Mouse (Mus musculus) telencephalon, adult 2 months (tissue): ENCODE measurements around the gene Taf3.

Source experiments
- DNase-seq: peaks from one replicate; pipeline ENCODE4 v3.0.0-alpha.2; 2011; ENCODE audit warnings: low read depth, low spot score

The Taf3 gene

DNA sequence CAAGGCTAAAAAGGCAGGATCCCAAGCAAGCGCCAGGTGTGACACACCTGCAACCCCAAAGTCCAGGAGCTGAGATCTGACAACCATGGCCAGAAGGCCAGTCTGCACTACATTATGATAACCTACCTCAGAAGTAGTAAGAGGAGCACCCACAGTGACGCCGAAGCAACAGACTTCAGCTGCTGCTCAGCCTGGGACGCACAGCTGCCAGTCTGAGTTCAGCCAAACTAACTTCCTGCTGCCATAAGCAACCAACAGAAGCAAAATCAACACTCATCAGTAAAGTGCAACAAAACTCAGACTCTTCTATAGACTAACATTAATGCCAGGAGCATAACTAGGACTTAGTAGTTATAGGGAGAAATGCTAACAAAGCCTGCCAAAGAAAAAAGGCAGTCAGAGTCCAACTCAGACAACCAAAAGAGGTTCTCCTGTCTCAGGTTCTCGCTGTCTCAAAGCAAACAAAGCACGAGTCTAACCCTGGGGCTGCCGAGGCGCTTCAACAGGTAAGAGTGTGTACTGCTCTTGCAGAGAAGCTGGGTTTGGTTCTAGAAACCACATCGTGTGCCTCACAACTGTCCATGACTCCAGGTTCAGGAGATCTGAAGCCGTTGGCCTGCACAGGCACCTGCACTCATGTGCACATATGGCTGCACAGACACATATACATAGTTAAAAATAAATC lies 33.3 kb downstream of the Taf3 start:
- no peak for DNase-seq

DNA sequence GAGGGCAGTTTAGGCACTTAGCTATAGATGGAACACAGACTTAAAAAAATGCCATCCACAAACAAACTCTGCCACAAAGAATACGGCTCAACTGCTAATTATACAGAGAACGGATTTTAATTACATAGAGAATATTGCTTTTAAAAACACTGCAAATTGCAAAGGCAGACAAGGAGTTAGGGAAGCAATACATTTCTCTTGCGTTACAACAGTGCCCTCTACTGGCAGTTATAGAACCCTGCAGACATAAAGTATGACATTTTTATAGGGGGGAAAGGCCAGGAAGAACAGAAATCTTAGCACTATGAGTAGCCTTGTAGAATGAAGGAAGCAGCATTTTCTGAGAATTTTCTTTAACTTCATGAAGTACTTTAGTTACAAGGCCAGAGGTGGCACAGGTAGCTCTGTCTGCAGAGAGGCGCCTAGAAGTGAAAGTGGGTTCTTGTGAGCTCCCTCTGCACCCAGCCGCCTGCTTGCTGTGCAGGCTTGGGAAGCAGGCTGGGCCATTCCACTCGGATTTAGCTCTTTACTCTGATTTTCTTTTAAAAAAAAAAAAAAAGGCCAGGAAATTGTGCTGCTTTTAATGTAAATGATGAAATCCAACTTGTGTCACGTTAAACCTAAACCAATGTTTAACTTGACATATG lies 38.0 kb downstream of the Taf3 start:
- DNase-seq, result peak; percentile 24

DNA sequence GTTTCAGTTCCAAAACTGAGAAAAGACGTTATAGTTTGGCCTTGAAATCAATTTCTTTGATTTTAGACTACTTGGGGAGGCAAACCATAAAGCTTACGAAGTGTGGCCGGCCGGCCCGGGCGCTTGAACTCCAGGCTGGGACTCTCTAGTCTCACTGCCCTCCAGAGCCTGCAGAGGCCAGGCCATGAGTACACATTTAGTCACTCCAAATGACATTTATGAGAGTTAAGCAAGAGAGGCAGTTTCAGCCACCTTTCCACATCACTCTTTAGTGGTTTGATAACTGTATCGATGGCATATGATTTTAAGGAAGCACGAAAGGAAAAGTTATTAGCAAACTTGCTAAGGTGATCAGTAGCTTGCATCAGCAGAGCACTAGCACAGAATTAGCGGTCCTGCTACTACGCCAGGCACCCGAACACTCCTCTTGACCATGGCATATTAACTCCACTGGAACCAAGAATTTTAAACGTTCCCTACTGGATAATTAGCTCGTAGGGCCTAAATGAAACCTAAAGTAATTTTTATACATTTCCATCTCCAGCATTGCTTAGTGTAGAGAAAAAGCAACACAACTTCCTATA lies 38.6 kb downstream of the Taf3 start:
- DNase-seq, result no peak

DNA sequence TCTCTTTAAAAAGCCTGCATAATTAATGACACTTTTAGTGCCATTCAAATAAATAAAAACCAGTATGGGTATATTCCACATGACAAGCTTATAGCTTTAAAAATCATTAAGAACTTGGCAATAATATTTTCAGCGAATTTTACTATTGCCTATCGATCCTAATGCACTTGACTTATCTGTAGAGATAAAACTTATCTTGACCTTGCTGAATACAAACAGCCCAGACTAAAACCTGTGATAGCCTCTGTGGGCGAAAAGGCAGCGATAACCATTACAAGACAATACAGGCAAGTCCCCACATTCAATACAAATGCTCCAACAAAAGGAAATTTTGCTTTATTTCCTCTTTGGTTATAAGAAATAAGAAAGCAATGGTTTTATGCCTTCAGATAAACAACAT lies 39.8 kb downstream of the Taf3 start:
- DNase-seq, result no peak

DNA sequence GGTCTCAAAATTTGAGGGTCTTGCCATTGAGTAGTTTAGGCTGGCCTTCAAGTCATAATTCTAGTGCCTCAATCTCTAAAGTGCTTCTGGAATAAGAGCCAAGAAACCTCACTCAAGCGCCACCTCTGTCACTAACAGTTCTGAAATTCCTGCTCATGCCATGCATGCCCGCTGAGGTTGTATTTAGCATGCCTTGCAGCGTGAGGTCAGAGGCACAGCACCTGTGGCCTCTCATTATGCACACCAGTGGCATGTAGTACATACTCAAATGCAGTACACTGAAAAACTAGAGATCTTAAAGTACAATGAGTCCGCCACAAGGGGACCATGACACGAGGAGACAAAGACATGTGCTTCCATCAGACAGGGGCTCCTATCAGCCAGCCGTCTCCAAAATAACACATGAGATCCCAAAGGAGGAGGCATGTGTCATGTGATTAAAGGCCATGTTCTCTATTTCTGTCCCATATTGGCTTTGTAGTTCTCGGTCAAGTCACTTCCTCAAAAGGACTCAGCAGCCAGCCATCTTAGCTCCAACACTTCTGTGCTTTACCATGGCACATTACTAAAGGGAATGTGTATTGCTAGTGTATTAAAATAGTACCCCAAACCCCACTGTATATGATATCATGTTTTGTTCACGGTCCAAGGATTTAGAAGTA lies 43.3 kb downstream of the Taf3 start:
- DNase-seq, result no peak

DNA sequence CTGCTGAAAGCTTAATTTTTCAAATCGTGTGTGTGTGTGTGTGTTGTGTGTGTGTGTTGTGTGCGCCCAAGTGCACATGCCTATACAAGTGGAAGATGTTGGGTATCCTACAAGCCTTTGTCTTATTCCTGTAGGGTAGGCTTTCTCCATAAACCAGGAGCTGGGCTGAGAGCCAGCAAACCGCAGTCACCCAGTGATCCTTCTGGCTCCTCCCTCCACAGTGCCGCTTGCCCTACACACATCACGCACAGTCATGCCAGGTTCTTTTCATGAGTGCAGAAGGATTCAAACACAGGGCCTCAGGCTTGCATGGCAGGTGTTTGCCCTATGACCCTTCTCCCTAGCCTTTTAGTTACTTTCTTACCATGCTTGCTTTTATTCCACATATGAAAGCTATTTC lies 45.0 kb downstream of the Taf3 start:
- DNase-seq, result no peak

DNA sequence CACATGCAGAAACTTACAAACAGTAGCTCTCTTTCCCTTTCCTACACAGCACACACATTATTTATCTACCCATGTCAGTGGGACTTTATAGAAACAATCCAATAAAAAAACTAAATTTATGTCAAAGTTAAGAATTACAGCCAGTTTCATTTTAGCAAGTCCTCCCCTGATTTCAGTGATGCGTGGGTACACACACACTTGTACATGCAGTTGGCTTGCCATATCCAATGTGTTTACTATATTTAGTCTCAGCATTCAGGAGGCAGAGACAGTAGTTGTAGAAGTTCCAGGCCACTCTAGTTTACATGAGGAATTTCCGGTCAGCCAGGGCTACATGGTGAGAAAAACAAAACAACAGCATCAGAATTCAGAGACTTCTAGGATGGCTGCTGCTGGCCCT lies 46.8 kb downstream of the Taf3 start:
- DNase-seq, result peak; percentile 38

DNA sequence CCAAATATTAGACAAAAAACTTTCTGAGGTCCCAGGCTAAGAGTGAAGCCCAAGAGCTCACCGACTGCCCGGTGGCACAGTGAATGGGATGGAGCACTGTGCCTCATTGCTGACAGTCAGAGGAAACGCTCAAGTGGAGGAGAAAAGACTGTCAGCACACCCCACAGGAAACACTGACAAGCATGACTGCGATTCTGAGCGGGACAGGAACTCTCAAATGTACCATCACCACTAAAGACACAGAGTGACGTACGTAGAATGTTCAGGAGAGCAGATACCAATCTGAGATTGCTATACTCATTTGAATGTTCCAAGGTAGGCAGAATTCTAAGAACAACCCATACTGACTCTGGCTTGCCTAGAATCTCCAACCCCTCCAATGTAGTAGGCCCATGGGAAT lies 50.9 kb downstream of the Taf3 start:
- DNase-seq, result no peak

DNA sequence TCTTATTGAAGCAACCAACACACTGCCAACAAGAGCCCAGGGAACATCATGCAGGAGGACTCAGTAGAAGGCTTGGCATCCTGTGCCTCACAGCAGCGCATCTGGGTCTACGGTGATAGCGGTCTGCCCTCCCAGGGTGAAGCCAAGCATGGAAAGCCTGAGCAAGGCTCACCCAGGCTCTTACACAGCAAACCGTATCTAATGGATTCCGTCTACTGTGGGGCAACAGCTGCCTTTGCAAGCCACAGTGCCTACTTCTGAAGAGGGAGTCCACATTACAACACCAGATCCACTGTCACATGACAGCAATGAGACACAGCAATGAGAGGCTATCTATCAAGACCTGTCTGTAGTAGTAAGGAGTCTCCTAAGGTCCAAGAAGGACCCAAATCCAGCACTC lies 52.3 kb downstream of the Taf3 start:
- DNase-seq, result no peak

DNA sequence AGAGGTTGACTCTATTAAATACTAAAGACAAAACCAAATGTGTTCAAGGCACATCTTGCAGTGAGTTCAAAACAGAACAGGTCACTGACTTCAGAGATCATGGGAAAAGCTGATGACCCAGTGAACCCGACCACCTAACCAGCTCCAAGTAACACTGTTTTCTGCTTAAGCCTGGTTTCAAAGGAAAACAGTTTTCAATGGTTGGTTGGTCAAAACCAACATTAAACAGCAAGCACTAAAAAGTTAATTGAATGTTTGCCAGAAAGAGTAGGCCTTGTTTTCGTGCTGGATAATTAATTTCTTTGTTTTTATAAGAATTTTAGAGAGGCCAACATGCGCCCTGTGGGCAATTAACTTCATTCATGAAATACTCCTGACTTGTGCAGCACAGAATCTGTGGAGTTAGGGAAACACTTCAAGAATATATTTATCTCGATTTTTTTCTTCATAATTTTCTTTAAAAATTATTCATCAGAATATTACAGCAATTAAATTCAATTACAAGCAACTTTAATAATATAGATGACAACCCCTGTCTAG lies 57.6 kb downstream of the Taf3 start:
- DNase-seq, result no peak

DNA sequence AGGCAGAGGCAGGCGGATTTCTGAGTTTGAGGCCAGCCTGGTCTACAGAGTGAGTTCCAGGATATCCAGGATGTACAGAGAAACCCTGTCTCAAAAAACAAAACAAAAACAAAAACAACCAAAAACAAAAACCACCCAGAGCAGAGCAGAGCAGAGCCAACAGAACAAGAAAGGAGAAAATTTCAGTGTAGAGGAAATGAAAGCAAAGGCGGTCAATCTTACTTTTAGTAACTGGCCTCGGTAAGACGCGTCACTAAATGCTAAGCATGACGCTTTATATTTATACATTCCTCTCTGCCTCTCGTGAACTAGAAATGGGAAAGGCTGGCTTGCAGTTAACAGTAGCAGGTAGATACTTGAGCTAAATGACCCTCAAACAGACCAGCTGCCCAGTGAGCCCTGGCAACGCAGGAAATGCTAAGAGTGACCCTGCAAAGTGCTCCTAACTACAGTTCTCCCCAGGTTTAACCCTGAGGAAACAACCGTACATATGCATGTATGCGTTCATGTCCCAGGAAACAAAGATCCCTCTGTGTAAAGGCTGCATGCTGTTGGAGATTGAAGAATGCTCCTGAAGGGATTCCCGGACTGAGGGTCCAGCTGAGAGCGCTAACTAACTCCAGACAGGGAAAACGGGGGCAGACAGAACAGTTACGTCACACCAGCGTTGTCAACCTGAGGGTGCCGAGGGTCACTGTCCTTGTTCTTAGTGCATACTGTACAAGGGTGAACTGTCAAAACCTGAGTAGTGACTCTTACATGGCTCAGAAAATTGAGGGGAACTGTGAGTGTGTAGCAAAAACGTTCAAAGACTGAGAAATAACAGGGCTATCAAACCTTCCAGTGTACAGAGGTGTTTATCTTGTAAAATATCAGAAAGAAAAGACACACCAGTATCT lies 58.5 kb downstream of the Taf3 start:
- no peak for DNase-seq

DNA sequence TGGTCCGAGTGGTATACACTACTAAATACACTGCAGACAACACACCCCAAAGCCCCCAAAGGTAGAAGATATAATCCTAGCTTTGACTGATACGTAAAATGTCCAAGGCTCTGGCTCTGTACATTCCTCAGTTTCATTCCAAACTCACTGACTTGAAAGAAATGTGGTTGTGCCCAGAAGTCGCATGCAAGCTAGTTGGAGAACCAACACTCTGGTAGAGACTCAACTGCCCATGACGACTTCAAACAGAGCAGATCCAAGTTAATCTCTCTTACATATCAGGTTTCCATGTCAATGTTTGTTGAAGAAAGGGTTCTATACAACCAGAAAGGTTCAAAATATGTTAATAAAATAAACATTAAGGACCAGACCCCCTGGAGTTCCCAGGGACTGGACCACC lies 60.1 kb downstream of the Taf3 start:
- DNase-seq, result no peak

DNA sequence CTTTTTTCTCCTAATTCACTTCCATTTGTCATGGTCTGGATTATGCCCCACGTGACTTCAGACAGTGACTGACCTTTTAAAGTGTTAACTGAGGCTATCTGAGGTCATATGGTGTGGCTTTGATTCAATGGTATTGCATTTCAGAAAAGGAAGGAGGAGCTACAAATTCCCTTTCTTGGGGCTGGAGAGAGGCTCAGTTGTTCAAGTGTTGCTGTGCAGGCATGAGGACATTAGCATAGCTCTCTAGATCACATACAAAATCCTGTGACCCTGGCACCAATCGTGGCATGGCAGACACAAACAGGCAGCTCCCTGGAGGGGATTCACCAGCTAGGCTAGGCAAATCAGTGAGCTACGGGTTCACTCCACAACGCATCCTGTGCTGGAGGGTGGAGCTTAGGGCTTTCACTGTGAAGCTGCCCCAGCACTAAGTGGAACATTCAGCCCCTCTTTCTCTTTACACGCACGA lies 62.4 kb downstream of the Taf3 start:
- no peak for DNase-seq

DNA sequence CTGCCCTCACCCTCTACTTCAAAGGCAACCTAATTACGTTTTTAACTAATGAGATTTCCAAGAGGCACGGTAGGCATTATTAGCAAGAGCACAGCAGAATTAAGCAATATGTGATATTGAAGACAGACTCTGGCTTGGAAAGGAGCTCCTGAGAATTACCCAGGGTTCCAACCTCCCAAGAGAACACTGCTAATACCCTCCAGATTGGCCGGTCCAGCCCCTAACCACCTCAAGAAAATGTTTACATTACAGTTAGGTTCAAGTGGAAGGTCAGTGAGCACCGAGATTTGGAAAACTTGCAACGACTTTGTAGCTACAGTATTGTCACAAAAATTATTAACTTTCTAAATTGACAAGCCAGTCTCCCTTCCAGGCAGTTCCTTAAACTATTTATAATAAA lies 66.0 kb downstream of the Taf3 start:
- no peak for DNase-seq

DNA sequence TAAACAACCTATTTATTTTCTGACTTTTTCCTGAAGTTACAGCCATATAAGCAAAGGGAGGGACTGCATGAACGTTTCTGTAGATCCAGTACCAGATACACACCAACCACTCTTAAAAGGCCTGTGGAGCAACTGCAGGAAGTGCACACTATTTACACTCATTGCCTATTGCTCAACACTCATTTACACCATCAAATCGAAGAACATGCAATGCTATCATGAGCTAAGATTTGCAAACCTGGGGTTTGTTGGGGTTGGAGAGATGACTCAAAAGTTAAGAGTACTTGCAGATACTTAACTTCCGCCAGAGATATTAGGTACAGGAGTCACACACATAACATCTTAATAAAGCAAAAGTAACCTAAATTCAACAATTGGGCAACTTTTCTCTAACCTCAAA lies 76.5 kb downstream of the Taf3 start:
- no peak for DNase-seq

DNA sequence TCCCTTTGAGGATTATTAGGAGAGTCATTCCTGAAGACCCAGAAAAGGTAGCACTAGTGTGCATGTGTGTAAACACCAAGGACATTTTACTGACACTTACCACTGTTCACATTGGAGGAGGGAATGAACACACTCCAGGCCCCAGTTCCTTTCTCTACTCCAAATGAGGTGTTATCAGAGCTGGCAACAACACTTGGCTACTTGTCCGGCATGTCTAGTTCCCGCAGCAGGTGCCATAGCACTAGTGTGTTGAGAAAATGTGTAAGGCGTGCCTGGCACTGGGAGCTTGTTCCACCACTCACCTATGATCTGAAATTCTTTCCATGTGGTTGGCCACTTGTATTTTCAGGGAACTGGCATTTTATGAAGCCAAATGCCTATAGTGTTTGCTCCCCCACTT lies 77.8 kb downstream of the Taf3 start:
- no peak for DNase-seq

DNA sequence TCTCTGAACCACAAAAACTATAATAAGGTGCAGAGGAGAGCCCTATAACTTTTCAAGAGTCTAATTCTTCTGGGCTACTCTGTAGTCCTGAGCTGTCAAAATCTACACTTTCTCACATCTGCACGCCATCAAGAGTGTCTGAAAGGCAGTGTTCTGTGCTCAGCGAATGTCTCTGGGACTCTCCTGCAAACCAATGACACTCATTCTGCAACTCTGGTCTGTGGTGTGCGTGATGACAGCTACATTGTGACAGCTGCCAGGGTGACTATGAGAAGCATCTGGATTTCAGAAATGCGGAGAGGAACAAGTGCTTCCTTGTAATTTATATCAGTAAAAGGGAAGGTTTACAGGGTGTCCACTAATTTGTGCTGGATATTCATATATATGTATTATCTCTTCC lies 78.2 kb downstream of the Taf3 start:
- DNase-seq, result no peak

DNA sequence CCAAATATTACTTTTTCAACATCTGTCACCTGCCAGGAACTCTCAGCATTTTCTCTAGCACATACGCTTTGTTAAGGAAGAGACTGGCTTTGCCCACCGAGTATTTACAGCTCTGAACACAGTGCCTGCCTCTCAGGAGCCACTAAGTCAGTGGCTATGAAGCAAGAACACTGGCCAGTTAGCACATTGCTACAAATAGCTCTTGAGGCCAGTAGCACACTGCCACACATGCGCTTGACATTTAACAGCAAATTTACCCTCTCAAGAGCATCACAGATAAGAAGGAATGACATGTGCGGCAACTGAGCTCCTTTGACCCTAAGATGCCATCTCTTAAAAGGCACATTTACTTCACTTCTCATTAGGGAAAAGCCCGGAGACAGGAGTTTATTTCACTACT lies 78.7 kb downstream of the Taf3 start:
- DNase-seq, result no peak

DNA sequence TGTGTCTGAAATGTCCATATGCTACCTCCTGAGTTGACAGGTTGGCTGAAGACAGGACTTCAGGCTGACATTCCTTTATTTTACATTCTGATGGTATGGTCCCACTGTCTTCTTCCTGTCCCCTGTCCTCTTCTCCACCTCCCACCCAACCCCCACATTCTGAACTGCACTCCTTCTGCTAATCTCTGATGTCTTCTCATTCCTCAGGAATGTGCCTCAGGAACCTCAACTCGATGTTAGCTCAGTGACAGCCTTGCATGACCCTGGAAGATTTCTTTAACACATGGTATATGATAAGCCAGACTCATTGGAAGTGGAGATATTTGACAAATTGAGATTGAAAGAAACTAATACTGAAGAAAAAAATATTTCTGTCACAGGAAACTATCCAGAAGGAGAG lies 81.8 kb downstream of the Taf3 start:
- DNase-seq, result no peak

DNA sequence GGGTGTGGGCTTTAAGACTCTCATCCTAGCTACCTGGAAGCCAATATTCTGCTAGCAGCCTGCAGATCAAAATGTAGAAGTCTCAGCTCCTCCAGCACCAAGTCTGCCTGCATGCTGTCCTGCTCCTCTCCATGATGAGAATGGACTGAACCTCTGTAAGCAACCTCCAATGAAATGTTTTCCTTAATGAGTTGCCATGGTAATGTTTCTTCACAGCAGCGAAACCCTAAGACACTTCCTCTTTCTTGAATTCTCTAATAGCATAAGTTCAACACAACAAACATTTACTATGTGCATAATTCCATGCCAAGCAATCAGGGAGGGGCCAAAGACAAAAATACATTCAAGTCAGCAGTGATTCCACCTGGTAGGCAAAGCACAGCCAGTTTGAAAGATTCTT lies 82.8 kb downstream of the Taf3 start:
- DNase-seq, result no peak

DNA sequence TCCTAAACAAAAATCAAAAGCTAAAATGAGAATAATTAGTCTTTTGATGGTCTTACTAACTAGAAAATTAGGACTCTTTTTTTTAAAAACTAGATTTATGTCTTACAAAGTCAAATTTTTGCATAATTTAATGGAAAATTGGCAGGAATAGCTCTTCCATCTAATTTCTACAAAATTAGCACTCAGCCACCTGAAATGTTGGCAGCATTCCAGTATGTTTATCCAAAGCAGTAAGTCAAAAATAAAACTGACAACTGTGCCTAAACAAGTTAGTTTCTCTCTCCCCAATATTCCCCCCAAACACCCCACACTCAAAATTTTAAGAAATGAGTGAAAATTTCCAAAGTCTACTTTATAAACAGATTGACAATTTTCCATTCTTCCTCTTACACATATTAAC lies 85.5 kb downstream of the Taf3 start:
- DNase-seq, result no peak
